Mouse (Mus musculus) right cerebral cortex, postnatal 4 days (tissue): ENCODE measurements around the gene Acta2.

Source experiments
- DNase-seq: peaks from one replicate; pipeline ENCODE4 v3.0.0-alpha.2; 2022

Acta2 gene

DNA sequence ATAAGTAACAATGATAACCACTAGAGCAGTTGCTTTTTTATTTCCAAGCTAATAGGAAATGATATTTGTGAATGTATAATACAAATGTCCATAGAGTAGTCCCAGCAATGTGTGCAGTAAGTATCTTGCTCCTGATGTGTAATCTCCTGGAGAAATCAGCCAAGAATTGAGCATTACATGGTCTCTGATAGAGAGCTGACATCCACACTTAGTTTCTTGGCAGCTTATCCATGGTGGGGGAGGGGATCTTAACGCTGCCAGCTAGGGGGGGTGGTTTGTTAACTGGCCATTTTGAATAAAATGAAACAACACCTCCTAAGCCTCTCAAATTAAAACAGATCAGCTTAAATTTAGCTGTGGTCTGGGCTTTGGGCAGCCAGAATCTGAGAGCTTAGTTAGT lies 13.6 kb upstream of the Acta2 start:
- DNase-seq = no peak

DNA sequence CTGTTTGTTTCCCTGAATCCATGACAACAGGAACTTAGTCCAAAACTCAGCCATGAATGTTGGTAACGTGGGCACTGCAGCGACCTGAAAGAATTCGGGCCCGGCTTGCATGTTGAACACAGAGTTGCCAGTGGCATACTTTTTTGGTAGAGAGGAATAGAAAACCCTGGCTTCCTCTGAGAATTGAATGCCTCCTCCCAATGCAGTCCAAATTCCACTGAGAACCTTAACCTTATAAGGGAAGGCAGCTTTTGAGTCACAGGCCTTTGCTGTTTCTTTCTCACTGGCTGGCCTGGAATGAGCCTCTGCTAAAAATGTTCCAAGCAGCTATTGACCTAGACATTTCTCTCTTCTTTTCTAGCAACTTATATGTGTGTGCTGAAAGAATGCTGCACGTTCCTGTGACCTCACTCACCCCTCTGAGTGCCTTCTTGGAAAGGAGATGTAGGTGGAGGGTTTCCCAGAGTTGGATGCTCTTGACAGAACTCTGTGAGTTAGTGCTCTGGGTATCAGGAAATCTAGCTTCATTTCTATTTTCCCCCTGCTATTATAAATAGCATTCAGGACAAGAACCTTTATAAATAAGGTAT lies 10.3 kb upstream of the Acta2 start:
- no peak for DNase-seq

DNA sequence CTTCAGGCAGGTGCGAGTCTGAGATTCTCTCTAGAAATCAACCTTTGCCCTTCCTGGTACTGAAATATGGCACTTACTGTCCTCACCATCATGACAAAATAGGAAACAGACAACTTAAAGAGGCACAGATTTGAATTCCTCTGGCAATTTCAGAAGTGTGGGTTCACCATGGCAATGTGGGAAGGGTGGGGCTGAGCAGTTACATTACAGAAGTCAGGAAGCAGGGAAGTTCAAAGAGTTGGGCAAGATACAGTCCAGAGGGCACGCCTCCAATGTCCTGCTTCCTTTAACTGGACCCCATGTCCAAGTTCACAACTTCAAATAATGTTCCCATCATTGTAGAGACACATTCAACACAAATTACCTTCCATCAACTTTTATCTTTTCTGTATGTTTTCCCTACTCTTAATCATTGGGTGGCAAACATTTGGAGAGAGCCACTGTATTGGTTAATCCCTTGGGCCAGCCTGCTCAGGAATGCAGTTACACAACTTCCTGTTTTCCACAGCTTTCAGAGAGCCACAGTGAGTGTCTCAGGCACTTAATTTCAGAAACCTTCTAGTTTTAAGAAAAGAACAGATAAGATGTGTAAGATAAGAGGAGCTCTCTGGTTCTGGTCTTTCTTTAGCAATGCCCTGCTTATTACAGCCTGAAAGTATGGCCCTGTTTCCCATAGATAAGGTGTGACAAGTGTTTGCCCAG lies 7.0 kb upstream of the Acta2 start:
- DNase-seq = no peak

DNA sequence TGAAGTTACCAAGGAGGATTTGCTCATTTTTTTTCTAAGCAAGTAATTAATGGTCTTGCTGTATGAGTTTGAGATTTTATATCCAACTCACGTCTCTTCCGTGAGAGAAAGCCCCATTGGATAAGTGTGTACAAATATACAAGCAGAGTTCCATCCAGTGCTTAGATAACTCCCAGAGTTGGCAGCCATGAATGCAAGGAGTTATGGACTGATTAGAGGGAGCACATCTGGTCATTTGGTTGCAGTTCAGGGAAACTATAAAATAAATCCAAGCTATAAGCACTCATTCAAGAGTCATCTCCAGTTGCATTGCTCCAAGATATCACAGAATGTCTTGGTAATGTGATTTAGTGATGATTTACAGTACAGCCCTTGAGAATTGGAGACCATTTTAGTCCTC lies 1.5 kb upstream of the Acta2 start:
- DNase-seq = no peak

DNA sequence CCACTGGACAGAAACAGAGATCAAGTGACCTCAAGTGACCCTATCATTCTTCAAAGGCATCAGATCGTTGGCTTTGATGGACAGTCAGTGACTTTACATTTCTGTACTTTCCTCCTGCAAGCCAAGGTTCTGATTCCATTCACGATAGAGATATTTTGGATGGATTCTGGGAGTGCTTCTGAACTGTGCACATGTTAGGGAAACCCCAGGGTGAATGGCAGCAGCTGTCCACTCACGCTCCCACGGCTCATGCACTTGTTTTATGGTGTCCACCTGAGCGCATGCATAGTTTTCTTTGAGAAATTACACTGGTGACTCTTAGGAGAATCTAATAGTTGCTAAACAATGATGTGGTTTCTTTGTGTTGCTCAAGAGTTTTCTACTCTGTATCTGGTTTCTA lies 759 bp upstream of the Acta2 start:
- DNase-seq = no peak

DNA sequence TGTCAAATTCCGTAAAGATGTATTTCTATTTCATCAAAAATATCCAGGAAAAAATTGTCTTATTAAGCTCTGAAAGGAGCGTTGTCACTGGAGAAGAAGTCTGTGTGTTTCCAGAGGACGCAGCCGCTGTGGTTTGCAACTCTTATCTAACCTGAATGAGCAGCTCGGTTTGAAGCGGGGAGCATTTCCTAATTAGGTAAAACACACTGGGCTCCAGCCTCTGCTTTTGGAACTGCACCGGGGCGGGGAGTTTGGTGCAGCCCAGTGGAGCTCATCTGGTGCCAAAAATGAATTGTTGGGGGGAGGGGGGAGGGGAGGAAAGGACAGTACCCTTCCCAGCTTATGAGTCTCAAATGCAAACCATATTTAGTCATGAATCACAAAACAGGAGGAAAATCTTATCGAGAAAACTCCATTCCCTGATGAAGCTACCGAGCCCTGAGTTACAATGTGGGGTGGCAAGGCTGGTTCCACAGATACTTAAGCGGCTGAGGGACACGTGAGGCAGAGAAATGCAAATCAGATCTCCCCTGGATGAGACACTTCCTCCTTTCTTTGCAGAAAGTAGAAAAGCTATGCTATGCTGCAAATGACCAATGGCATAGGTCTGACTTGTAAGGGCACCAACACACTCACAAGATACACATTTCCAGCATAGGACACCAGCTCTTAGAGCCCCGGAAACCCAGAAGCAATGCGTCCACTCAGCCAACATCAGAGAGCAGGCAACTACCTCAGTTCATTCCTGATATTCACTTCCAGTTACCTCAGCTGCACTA lies 1.1 kb downstream of the Acta2 start:
- DNase-seq = no peak

DNA sequence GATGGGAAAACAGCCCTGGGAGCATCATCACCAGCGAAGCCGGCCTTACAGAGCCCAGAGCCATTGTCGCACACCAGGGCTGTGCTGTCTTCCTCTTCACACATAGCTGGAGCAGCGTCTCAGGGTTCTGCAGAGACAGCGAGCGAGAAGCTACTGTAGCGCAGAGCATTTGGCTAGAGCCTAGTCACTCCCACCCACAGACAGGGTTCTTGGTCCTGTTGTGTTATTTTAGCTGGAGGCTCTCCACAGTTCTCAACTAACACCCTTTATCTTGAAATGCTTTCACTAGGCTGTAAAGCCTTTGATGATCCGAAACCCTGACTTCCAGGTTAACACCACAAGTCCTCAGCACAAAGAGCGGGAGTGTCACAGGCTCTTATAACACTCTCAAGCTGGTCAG lies 2.9 kb downstream of the Acta2 start:
- DNase-seq = no peak

DNA sequence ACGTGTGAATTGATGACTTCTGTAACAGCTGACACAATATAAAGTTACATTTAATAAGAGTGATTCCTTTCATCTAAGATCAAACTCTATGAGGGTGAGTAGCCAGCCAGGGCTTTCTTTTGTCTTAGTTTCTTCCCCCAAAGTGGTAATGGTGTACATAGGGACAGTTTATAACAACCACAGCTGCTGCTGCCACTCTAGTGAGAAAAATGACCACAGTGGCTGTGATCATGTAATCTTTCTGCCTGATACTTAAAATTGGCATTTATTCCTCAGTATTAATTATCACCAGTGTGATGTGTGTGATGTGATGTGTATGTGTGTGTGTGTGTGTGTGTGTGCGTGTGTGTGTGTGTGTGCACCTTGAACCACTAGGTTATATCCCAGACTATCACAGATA lies 3.5 kb downstream of the Acta2 start:
- DNase-seq = no peak

DNA sequence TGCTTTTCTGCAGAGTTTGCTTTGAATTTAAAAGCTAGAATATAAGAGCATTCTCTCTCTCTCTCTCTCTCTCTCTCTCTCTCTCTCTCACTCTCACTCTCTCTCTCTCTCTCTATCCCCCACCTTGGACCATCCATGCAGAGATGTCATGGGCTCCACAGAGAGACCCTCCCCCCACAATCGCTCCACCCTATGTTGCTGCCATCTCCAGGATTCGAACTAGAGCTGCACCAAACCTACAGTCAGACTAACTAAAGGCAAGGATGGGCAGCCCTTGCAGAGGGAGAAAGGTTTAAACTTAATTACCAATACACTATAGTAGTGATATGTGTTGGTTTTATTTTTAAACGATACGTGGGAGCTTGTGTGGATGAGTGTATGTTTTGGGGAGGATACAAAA lies 4.8 kb downstream of the Acta2 start:
- no peak for DNase-seq

DNA sequence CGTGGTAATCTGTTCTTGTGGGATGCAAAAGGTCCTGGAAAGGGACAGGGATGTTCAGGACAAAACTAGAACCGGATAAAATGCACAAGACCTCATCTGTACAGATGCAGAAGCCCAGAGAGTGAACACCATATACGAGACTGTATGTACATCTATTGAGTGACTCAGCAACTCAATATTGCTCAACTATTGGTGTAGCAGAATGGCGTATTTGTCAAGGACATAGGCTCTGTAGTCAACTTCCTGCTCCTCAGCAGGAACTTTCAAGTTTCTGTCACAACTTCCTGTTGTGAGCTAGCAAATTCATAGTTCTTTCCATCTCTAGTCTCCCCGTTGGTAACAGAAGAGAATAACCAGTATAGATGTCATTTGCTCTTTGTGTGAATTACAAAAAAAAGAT lies 6.8 kb downstream of the Acta2 start:
- no peak for DNase-seq

DNA sequence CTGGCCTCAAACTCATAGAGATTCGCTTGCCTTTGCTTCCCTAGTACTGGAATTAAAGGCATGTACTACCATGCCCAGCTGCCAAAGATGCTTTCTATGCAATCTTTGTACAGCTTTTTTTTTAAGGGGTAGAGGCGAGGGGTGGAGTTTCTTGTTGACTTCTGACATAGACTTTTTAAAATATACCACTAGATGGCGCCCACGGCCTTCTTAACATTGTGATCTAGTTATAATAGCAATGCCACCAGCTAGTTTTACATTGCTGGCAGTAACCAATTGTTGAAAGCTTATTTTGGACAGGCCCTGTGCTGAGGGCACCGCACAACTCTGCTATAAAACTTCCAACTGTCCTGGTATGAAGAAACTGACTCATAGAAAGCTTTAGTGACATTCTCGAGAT lies 11.3 kb downstream of the Acta2 start:
- DNase-seq = peak; percentile 33

DNA sequence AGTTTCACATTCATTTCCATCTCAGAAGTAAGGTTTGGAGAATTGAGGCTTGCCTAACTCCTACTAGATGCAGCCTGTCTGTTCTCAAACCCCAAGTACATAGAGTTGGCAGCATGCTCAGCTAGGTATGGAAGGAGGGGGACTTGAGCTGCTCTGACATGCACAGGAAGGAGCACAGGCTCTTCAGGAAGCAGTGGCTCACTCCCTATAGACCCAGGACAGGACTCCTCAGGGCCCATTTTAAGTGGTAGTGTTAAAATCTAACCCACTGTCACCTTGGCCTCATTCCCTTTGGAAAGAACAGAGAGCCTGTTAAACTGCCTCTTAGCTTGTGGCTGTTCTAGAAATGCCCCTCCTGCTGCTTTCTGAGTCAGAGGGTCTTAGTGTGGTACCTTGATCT lies 12.5 kb downstream of the Acta2 start:
- no peak for DNase-seq

DNA sequence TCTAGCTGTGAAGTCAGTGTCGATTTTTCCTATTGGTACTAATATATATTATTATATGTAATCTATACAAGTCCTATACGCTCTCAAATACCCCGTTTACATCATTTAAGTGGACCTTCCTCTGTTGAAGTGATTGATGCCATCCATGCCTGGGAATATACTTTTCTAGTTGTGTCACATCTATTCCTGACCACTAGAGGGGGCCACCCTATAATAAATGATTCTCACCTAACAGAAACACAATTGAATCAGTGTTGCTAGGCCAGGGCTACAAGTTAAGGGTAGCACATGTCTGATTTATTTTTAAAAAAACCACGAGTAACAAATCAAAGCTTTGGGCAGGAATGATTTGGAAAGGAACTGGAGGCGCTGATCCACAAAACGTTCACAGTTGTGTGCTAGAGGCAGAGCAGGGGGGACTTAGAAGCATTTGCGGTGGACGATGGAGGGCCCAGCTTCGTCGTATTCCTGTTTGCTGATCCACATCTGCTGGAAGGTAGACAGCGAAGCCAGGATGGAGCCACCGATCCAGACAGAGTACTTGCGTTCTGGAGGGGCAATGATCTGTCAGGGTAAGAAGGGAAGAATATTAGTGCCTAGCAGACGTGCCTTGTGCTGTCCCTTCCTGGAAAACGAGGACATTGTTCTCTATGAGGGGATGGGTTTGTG lies 14.0 kb downstream of the Acta2 start:
- no peak for DNase-seq

DNA sequence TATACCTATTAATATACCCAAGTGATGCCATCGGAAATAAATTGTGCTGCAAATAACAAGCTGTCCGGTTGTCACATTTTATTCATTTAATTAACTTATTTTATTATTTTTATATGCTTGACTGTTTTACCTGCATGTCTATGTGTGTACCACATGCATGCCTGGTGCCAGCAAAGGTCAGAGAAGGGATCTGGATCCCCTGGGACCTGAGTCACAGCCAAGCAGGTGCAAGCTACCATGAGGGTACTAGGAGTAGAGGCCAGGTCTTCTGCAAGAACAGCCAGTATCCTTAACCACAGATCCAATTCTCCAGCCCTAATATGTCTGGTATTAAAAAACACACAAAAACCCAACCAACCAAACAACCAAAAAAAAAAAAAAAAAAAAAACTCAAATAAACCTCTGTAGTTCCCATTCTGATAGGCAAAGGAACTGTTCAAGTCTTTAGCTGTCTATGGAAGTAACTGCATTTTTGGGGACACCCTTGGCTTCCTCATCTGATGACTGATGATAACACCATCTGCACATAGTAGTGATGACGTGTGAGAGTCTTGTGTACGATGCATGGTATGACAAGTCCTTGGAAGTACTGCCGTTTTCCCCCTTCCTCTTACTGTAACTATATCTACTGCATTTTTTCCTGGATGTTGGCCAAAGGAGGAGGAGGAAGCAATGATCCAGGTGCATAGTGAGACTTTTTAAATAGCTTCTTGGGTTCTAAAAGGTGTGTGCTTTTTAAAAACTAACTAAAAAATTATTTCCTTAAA lies 14.9 kb downstream of the Acta2 start:
- DNase-seq = no peak

DNA sequence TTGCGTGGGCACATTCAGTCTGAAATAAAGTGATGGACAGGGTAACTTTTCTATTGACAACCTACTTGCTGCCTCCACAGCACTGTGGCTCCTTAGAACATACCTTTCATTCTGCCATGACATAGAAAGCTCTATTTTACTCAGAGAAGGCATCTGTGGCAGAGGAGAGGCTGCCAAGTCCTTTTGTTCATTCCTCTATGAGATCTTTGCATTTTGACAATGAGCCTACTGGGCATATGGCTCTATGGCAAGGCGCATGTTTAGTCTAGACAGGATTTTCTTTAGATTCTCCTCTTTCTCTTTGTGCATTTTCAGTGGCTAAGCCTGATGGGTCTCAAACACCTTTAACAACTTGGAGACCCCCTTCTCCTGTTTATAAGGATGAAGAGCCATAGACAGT lies 17.6 kb downstream of the Acta2 start:
- no peak for DNase-seq

DNA sequence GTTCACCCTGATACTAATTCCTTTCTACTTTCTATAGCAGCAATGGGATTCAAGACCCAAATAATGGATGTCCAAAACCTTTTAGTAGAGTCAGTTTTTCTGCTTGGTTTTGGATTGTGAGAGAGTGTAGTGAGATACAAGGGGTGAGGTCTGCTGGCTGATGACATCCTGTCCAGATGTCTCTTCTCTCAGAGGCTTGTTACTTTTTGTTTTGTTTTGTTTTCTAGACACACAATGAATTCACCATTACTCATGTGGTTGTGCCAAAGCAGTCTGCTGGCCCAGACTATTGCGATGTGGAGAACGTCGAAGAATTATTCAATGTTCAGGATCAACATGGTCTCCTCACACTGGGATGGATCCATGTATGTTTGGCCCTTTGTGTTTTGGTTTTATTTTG lies 19.3 kb downstream of the Acta2 start:
- no peak for DNase-seq

DNA sequence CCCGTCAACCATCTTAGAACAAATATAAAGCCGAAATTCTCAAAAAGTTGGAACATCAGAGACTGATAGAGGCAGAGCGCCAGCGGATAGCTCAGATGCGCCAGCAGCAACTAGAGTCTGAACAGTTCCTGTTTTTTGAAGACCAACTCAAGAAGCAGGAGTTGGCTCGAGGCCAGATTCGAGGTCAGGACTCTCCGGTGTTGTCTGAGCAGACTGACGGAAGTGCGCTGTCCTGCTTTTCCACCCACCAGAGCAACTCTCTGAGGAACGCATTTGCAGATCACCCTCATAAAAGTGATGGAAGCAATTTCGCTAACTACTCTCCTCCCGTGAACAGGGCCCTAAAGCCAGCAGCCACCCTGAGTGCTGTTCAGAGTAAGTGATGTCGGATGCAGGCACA lies 21.4 kb downstream of the Acta2 start:
- peak; percentile 51 for DNase-seq

DNA sequence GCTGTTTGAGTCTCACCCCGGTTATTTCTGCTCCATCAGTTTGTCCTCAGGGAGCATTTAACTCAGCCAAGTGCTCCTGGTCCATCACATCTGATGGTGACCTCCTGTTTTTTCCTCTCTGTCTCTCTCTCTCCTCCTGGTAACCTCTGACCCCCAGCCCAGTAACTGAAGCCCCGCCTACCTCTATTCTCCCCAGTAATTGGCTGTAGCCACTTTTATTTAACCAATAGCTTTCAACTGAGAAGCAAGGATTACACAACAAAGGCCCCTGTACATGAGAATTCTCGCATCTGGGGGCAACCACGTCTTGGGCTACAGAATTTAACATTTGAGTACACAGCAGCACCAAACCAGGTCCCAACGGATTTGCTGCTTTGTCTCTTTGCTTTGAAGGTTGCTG lies 23.1 kb downstream of the Acta2 start:
- DNase-seq = no peak

DNA sequence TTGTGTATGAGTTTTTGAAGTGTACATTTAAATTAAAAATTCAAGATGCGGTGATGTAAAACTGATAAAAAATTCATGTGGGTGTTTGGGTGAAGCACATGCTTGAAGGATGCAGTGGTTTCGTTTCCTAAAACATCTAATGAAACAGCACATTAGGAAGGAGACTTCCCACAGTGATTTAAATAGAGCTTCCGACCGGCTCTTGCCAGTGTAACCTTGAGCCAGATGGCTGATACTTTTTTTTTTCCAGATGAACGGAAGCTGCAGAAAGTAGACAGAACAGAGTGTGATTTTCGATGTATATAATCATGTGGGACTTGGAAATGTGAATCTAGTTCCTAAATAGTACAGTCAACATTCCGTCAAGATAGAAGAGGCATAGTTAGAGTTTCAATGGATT lies 23.8 kb downstream of the Acta2 start:
- no peak for DNase-seq

DNA sequence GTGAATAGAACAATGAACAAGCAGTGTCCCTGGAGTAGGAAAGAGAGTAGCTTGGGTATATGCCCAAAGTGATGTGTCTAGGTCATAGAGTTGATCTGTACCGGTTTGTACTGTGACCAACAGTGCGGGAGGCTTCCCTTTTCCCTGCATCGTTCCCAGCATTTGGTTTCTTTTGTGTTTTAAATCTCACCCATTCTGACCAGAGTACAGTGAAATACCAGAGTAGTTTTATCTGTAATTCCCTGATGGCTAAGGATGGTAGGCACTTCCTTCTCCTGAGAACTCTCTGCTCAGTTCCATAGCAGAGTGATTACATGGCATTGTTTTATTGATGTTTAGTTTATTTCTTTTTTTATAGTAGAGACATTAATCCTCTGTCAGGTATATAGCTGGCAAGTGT lies 32.6 kb downstream of the Acta2 start:
- no peak for DNase-seq

DNA sequence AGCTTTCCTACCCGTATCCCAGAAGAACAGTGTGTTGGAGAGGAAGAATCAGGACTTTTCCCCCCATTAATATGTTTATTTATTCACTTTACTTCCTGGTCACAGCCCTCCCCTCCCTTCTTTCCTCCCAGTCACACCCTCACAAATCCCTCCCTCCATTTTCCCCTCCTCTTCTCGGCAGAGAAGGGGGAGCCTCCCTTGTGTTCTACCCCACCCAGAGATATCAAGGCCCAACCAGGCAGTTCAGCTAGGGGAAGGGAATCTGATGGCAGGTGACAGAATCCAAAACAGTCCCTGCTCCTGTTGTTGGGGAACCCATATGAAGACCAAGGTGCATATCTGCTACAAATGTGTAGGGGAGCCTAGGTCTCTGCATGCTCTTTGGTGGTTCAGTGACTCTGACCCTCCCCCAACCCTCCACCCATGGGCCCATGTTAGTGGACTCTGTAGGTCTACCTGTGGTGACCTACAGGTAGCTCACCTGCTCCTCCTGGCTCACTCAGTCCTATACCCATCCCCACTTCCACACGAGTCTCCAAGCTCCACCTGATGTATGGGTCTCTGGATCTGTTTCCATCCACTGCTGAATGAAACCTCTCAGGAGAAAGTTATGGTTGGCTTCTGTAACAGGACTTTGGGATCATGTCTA lies 34.5 kb downstream of the Acta2 start:
- no peak for DNase-seq

DNA sequence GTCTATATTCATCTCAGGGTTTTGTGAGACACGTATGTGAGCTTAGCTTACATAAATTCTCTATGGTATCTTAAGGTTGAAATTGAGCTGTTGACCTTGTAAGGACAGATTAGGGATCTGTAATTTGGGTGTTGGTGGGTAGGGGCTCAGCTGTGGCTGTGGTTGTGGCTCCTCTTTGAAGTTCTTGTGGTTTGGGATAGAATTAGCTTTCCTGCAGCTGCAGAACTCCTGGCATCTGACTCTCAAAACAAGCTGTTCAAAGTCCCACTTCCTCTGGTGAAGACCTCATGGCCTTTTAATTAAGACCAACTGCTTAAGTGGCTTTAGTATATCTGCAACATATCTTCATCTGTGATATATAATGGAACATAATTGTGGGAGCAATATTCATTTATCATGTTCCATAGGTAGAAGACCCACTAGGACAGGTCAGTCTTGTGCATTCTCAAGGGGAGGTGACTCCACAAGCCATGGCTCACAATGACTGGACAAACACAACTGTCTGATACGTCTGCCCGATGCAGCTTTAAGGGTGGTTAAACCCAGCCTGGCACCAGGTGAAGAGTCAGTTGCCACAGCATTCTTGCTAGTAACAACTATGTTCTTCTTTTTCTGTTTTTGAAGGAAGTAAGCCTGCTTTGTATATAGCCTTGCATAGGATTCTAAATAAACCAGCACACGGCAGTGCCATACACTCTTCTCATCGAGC lies 36.0 kb downstream of the Acta2 start:
- DNase-seq = no peak
